Mouse (Mus musculus) small intestine, adult 2 months (tissue): ENCODE results near the gene Akap8.

Experiments
- CTCF ChIP-seq: fragments of 200-500 bp; IDR thresholded peaks from 2 replicates; pipeline ENCODE4 v1.5.1; 2012; ENCODE audit warnings: low read depth, mild to moderate bottlenecking, control low read depth, inconsistent platforms, low read length, moderate library complexity, mixed read lengths; ENCODE audit not compliant: insufficient replicate concordance, insufficient read length; ENCODE audit errors: extremely low read depth
- POLR2A ChIP-seq: fragments of 200-500 bp; IDR thresholded peaks from 2 replicates; pipeline ENCODE4 v1.6.1; 2012; ENCODE audit warnings: low read depth, mild to moderate bottlenecking, control low read depth, inconsistent platforms, low read length, moderate library complexity

DNA sequence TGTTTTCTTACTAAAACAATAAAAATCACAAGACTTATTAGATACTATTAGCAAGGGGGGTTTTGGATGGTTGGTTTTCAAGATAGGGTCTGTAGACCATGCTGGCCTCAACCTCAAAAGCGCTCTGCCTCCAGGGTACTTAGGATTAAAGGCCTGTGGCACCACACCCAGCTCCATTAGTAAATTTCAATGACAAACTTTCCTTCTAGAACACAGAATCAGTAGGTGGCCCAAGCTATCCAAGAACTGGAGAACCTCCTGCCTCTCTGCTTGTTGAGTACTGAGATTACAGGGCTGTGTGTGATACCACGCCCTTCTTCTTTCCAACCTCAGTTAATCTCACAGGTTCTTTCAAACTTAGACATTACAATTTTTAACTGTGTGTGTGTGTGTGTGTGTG is 39.9 kb downstream of the Akap8 start:
- TF ChIP-seq CTCF (no peak), POLR2A (no peak)
